Mouse (Mus musculus): ENCODE results near the gene Poldip2.

DNA sequence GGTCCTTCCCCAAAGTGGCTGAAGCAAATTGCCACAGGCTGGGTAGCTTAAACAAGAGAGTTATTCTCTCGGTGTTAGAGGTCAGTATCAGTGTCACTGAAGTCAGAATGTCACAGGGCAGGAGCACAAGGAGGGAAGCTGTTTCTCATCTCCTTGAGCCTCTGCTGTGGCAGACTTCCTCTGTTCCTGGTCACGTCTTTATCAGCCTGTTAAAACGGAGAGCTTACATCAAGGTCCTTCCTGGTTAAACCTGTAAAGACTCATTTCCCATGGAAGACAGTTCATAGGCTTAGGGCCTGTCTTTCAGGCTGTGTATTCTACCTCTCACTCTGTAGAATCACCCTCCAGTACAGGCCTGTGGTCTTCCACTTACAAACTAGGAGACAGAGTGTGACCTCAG is 44.1 kb upstream of the Poldip2 start:
- TF ChIP-seq GATA1 (IDR thresholded peaks at IDR 0.05; ENCODE audit: low read length) (no peak), TAL1 (IDR thresholded peaks at IDR 0.05; ENCODE audit: low read length) (no peak)

Data from erythroblast, embryonic 14.5 days (primary cell).